Mouse (Mus musculus) myocyte (in vitro differentiated cells): ENCODE measurements around the gene Fam45a.

Experiments
- CEBPB ChIP-seq: IDR thresholded peaks from 2 replicates; pipeline ENCODE4 v1.6.1; 2011; ENCODE audit warnings: mild to moderate bottlenecking, moderate library complexity; ENCODE audit not compliant: poor library complexity, insufficient read depth, severe bottlenecking
- E2F4 ChIP-seq: IDR thresholded peaks from one replicate; pipeline ENCODE4 v1.6.1; 2011; ENCODE audit warnings: mild to moderate bottlenecking, control low read depth, moderate library complexity; ENCODE audit not compliant: insufficient read depth
- MAX ChIP-seq: IDR thresholded peaks from one replicate; pipeline ENCODE4 v1.6.1; 2011; ENCODE audit warnings: low read depth, mild to moderate bottlenecking, control low read depth
- MYOD1 ChIP-seq, 3 experiments: IDR thresholded peaks; one replicate each; pipeline ENCODE4 v1.6.1; 2011; ENCODE audit warnings: control low read depth in 2 of 3, low read depth in 2 of 3, mild to moderate bottlenecking in 2 of 3, moderate library complexity in 1 of 3; ENCODE audit not compliant: insufficient read length in 2 of 3, control insufficient read depth in 1 of 3
- MYOG ChIP-seq, 3 experiments: IDR thresholded peaks; one replicate each; pipeline ENCODE4 v1.6.1; 2011; ENCODE audit warnings: control low read depth in 2 of 3, low read depth in 2 of 3, mild to moderate bottlenecking in 2 of 3; ENCODE audit not compliant: insufficient read length in 2 of 3, control insufficient read depth in 1 of 3, insufficient read depth in 1 of 3
- POLR2A ChIP-seq: IDR thresholded peaks from one replicate; pipeline ENCODE4 v1.6.1; 2011; ENCODE audit warnings: low read depth, mild to moderate bottlenecking, control low read depth, moderate library complexity; ENCODE audit not compliant: insufficient read length
- POLR2AphosphoS2 ChIP-seq: IDR thresholded peaks from one replicate; pipeline ENCODE4 v1.6.1; 2011; ENCODE audit warnings: low read depth, control low read depth; ENCODE audit not compliant: insufficient read length
- REST ChIP-seq: IDR thresholded peaks from one replicate; pipeline ENCODE4 v1.6.1; 2011; ENCODE audit warnings: mild to moderate bottlenecking, control low read depth, moderate library complexity; ENCODE audit not compliant: insufficient read depth, insufficient read length
- SRF ChIP-seq: IDR thresholded peaks from one replicate; pipeline ENCODE4 v1.6.1; 2011; ENCODE audit warnings: low read depth; ENCODE audit not compliant: control insufficient read depth, insufficient read length
- TCF12 ChIP-seq: IDR thresholded peaks from one replicate; pipeline ENCODE4 v1.6.1; 2011; ENCODE audit warnings: mild to moderate bottlenecking, control low read depth; ENCODE audit not compliant: poor library complexity, insufficient read depth, severe bottlenecking
- TCF3 ChIP-seq: IDR thresholded peaks from one replicate; pipeline ENCODE4 v1.6.1; 2011; ENCODE audit warnings: low read depth, control low read depth; ENCODE audit not compliant: insufficient read length
- USF1 ChIP-seq: IDR thresholded peaks from one replicate; pipeline ENCODE4 v1.6.1; 2011; ENCODE audit warnings: low read depth, mild to moderate bottlenecking, control low read depth, moderate library complexity

GRCm38 (mm10) chr19:60799867-60800569 is 11.4 kb upstream of the Fam45a start:
- TF ChIP-seq POLR2A, result no peak
- no peak for TF ChIP-seq TCF12
- no peak for TF ChIP-seq E2F4
- no peak for TF ChIP-seq SRF
- TF ChIP-seq USF1, result no peak
- TF ChIP-seq REST, result no peak
- no peak for TF ChIP-seq TCF3
- no peak for TF ChIP-seq MAX
- TF ChIP-seq POLR2AphosphoS2, result no peak
- TF ChIP-seq MYOD1 (IDR thresholded peaks at IDR 0.05; ENCODE audit: control insufficient read depth in 1 of 3, insufficient read length in 2 of 3, low read depth in 2 of 3), result no peak
- no peak for TF ChIP-seq CEBPB
- TF ChIP-seq MYOG (IDR thresholded peaks at IDR 0.05; ENCODE audit: control insufficient read depth in 1 of 3, insufficient read depth in 1 of 3, insufficient read length in 2 of 3, low read depth in 2 of 3), result no peak
